Mouse (Mus musculus): Measurements from ENCODE around the gene Nhp2. TPM values are rescaled to one million over a fixed set of nuclear protein-coding genes. Genes with fewer than 3 reads are reported as not detected.

Gene Nhp2
- polyA plus RNA-seq, 2 experiments, result 89.0 to 176 TPM

DNA sequence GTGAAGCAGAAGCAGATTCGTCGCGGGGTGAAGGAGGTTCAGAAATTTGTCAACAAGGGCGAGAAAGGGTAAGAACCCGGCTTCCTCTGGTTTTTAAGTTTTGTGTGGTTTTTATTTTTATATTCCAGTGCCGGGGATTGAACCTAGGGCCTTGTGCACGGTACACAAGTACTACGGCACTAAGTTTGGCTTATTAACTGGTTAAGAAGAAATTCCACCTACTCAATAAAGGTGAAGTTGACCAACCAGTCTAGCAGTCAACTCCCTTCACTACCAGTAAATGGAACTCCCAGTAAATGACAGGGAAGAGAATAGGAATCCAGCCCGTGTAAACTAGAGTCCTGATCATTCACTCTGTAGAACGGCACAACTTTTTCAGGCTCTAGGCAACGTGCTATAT lies 549 bp downstream of the Nhp2 start:
- DNase-seq (ENCODE audit: low spot score) (no peak), ATAC-seq (ENCODE audit: low FRiP score, low read depth) (no peak)
- Histone ChIP-seq H3K9ac (ENCODE audit: low read depth, low read length, severe bottlenecking) (peak overlapping the region; percentile 76), H3K4me3 (replicated peaks; ENCODE audit: low read length) (peak overlapping the region; percentile 81), H3K4me1 (ENCODE audit: control insufficient read depth, insufficient read depth, low read length) (peaks cover 9% of the 10 kb centered on the region), H3K27ac (replicated peaks; ENCODE audit: low read depth, low read length) (peak overlapping the region; percentile 44; the same call in 1 of the 2 replicates), H3K4me2 (replicated peaks; ENCODE audit: low read depth, low read length, severe bottlenecking) (peak overlapping the region; percentile 70), H3K27me3 (ENCODE audit: control insufficient read depth, insufficient read depth, low read length) (no peaks in the 10 kb centered on the region), H3K9me3 (ENCODE audit: control insufficient read depth, low read length) (no peaks in the 10 kb centered on the region), H3K36me3 (ENCODE audit: control insufficient read depth, insufficient read depth, low read length) (peaks cover 33% of the 10 kb centered on the region)
- no peak for TF ChIP-seq POLR2A (IDR thresholded peaks at IDR 0.05; ENCODE audit: borderline replicate concordance, extremely low read depth, insufficient read depth, insufficient read length)
- 1% methylated on average over 11 of the region's 11 CpGs for WGBS

DNA sequence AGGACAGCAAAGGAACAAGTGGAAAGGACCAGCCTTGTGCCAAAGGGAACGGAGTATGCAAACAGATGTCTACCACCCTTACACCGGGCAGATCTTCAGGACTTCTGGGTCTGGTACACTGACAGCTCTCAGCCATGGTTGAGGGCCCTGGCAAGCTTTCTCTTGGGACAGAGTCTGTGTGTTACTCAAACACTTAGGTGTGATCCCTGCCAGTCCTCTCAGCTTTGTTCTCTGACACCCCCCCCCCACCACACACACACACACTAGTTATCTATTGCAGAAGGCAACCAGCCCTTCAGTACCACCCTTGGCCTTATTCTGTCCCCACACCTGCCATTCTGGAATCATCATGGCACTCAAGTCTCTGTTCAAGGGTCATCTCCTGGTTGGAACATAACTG lies 2.2 kb downstream of the Nhp2 start:
- Histone ChIP-seq H3K4me3 (replicated peaks; ENCODE audit: low read length) (no peak overlapping the region; the same call in 1 of the 2 replicates), H3K9me3 (ENCODE audit: control insufficient read depth, low read length) (no peaks in the 10 kb centered on the region), H3K9ac (ENCODE audit: low read depth, low read length, severe bottlenecking) (no peak overlapping the region), H3K36me3 (ENCODE audit: control insufficient read depth, insufficient read depth, low read length) (peaks cover 48% of the 10 kb centered on the region), H3K4me1 (ENCODE audit: control insufficient read depth, insufficient read depth, low read length) (peaks cover 9% of the 10 kb centered on the region), H3K27me3 (ENCODE audit: control insufficient read depth, insufficient read depth, low read length) (no peaks in the 10 kb centered on the region), H3K27ac (replicated peaks; ENCODE audit: low read depth, low read length) (no peak overlapping the region), H3K4me2 (replicated peaks; ENCODE audit: low read depth, low read length, severe bottlenecking) (no peak overlapping the region)
- WGBS, result 96% methylated on average over 2 of the region's 2 CpGs
- no peak for ATAC-seq (ENCODE audit: low FRiP score, low read depth)
- no peak for DNase-seq (ENCODE audit: low spot score)
- no peak for TF ChIP-seq POLR2A (IDR thresholded peaks at IDR 0.05; ENCODE audit: borderline replicate concordance, extremely low read depth, insufficient read depth, insufficient read length)

DNA sequence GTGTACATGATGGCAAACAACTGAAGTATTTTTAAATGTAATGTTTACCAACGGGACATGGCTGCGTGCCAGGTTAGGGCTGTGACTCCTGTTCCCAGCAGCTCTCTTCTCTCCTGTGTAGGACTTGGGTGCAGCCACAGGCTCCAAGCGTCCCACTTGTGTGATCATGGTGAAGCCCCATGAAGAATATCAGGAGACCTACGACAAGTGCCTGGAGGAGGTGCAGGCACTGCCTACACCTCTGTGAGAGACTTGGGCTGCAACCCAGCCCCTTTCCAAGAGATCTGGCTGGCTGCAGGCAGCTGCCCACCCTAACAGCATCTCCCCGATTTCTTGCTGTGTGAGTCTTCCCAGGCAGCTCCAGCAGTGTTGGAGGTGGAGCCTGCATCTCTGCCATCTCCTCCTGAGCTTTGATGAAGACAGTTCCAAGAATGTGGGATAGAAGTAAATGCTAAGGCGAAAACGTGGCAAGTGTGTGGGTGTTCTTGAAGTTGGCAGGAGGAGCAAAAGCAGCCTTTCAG lies 3.5 kb downstream of the Nhp2 start:
- 91% methylated on average over 7 of the region's 7 CpGs for WGBS
- Histone ChIP-seq H3K4me2 (replicated peaks; ENCODE audit: low read depth, low read length, severe bottlenecking) (no peak overlapping the region), H3K9me3 (ENCODE audit: control insufficient read depth, low read length) (no peaks in the 10 kb centered on the region), H3K9ac (ENCODE audit: low read depth, low read length, severe bottlenecking) (no peak overlapping the region), H3K4me1 (ENCODE audit: control insufficient read depth, insufficient read depth, low read length) (peaks cover 9% of the 10 kb centered on the region), H3K27ac (replicated peaks; ENCODE audit: low read depth, low read length) (no peak overlapping the region), H3K4me3 (replicated peaks; ENCODE audit: low read length) (no peak overlapping the region), H3K36me3 (ENCODE audit: control insufficient read depth, insufficient read depth, low read length) (peaks cover 60% of the 10 kb centered on the region), H3K27me3 (ENCODE audit: control insufficient read depth, insufficient read depth, low read length) (no peaks in the 10 kb centered on the region)
- DNase-seq (ENCODE audit: low spot score), result no peak
- no peak for ATAC-seq (ENCODE audit: low FRiP score, low read depth)
- TF ChIP-seq POLR2A (IDR thresholded peaks at IDR 0.05; ENCODE audit: borderline replicate concordance, extremely low read depth, insufficient read depth, insufficient read length), result no peak

DNA sequence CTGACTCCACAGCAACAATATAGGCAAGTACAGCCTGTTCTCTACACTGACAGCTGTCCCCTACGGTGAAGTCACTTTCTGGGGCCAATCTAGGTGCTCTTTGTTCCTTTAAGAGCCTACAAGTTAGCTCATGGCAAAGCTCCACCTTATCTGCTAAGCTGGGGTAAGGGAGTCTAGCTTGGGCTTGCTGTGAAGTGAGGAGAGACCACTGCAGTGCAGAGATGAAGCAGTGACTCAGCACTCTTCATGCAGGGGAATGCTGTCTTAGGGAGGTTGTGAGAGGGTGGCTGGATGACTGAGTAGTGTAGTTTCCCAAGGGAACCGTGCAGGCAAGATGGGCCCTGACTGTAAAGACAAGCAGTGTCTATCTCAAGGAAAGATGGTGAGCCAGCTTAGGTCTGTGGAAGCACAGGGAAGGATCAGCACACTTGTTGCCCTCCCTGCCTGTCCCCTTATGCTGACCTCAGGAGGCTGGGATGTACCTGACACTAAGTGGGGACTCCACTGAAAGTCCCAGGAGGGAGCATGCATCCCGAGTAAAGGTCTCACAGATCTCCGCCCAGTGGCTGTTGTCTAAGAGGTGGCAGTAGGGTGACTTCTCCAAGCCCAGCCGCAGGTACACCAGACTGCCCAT lies 5.8 kb downstream of the Nhp2 start:
- Histone ChIP-seq H3K4me1 (ENCODE audit: control insufficient read depth, insufficient read depth, low read length) (peaks cover 9% of the 10 kb centered on the region; the same call in 1 of the 2 replicates), H3K4me2 (replicated peaks; ENCODE audit: low read depth, low read length, severe bottlenecking) (no peak overlapping the region), H3K9ac (ENCODE audit: low read depth, low read length, severe bottlenecking) (no peak overlapping the region), H3K27ac (replicated peaks; ENCODE audit: low read depth, low read length) (no peak overlapping the region), H3K4me3 (replicated peaks; ENCODE audit: low read length) (no peak overlapping the region), H3K36me3 (ENCODE audit: control insufficient read depth, insufficient read depth, low read length) (peaks cover 72% of the 10 kb centered on the region), H3K9me3 (ENCODE audit: control insufficient read depth, low read length) (no peaks in the 10 kb centered on the region), H3K27me3 (ENCODE audit: control insufficient read depth, insufficient read depth, low read length) (no peaks in the 10 kb centered on the region)
- no peak for TF ChIP-seq POLR2A (IDR thresholded peaks at IDR 0.05; ENCODE audit: borderline replicate concordance, extremely low read depth, insufficient read depth, insufficient read length)
- no peak for ATAC-seq (ENCODE audit: low FRiP score, low read depth)
- DNase-seq (ENCODE audit: low spot score), result no peak
- WGBS, result 74% methylated on average over 5 of the region's 5 CpGs

DNA sequence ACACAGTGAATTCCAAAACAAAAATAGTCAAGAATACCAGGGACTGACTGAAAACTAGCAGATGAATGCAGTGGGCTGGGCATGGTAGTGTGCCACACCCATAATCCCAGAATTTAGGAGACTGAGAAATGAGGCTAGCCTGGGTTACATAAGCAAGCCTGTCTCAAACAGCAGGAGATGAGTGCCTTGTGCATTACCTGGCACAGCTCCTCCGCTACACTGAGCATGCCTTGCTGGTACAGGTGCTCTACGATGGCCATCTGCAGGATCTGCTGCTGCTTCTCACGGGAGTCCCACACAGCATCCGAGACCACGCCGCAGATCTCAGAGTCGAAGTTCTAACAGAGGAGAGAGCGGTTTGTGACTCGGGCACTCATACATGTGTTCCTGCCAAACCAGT lies 7.9 kb downstream of the Nhp2 start:
- H3K9ac ChIP-seq (ENCODE audit: low read depth, low read length, severe bottlenecking), result no peak overlapping the region
- no peaks in the 10 kb centered on the region for H3K27me3 ChIP-seq (ENCODE audit: control insufficient read depth, insufficient read depth, low read length)
- ATAC-seq (ENCODE audit: low FRiP score, low read depth), result no peak
- H3K4me1 ChIP-seq (ENCODE audit: control insufficient read depth, insufficient read depth, low read length), result no peaks in the 10 kb centered on the region
- no peak overlapping the region for H3K4me3 ChIP-seq (replicated peaks; ENCODE audit: low read length)
- DNase-seq (ENCODE audit: low spot score), result no peak
- no peaks in the 10 kb centered on the region for H3K9me3 ChIP-seq (ENCODE audit: control insufficient read depth, low read length)
- H3K36me3 ChIP-seq (ENCODE audit: control insufficient read depth, insufficient read depth, low read length), result peaks cover 65% of the 10 kb centered on the region
- no peak overlapping the region for H3K4me2 ChIP-seq (replicated peaks; ENCODE audit: low read depth, low read length, severe bottlenecking)
- no peak overlapping the region for H3K27ac ChIP-seq (replicated peaks; ENCODE audit: low read depth, low read length)
- TF ChIP-seq POLR2A (IDR thresholded peaks at IDR 0.05; ENCODE audit: borderline replicate concordance, extremely low read depth, insufficient read depth, insufficient read length), result no peak
- WGBS, result 93% methylated on average over 9 of the region's 9 CpGs
